Mouse (Mus musculus) ES-Bruce4 (cell line): ENCODE results near the gene Tmem108. TPM values are rescaled to one million over a fixed set of nuclear protein-coding genes. Genes with fewer than 3 reads are reported as not detected.

ENCODE experiments used
- H3K27ac ChIP-seq: 2 replicates; pipeline ENCODE4 v1.5.1; 2012; ENCODE audit warnings: low read length, inconsistent platforms; ENCODE audit not compliant: insufficient read depth
- H3K27me3 ChIP-seq: 2 replicates; pipeline ENCODE4 v1.6.1; 2012; ENCODE audit warnings: mild to moderate bottlenecking, low read length, inconsistent platforms; ENCODE audit not compliant: control insufficient read depth, poor library complexity, insufficient read depth, severe bottlenecking
- H3K36me3 ChIP-seq: 2 replicates; pipeline ENCODE4 v1.6.1; 2012; ENCODE audit warnings: inconsistent platforms, mild to moderate bottlenecking, low read length, moderate library complexity; ENCODE audit not compliant: control insufficient read depth, poor library complexity, insufficient read depth, severe bottlenecking
- H3K4me1 ChIP-seq: one replicate; pipeline ENCODE4 v1.8.1; 2011; ENCODE audit warnings: low read length; ENCODE audit not compliant: control insufficient read depth, insufficient read depth
- H3K4me3 ChIP-seq: 2 replicates; pipeline ENCODE4 v1.5.1; 2011; ENCODE audit warnings: low read depth, mild to moderate bottlenecking, low read length
- H3K9ac ChIP-seq: 2 replicates; pipeline ENCODE4 v1.6.1; 2012; ENCODE audit warnings: low read depth, mild to moderate bottlenecking, inconsistent platforms; ENCODE audit not compliant: poor library complexity, severe bottlenecking
- H3K9me3 ChIP-seq: replicated peaks from 2 replicates; pipeline ENCODE4 v1.6.1; 2012; ENCODE audit warnings: mild to moderate bottlenecking, low read length, inconsistent platforms; ENCODE audit not compliant: control insufficient read depth, poor library complexity, insufficient read depth, severe bottlenecking
- CTCF ChIP-seq: IDR thresholded peaks from one replicate; pipeline ENCODE4 v1.8.1; 2011; ENCODE audit warnings: low read depth, low read length
- EP300 ChIP-seq: IDR thresholded peaks from 2 replicates; pipeline ENCODE4 v1.6.1; 2011; ENCODE audit warnings: low read depth, low read length; ENCODE audit not compliant: insufficient read depth
- POLR2A ChIP-seq: IDR thresholded peaks from one replicate; pipeline ENCODE4 v1.8.1; 2011; ENCODE audit warnings: low read length; ENCODE audit not compliant: insufficient read depth
- polyA plus RNA-seq: library from polyadenylated mRNA; stranded (reverse); fragments of >200 nt; gene quantifications from 2 replicates; pipeline ENCODE4 v1.2.4, GENCODE M21; 2011; ENCODE audit warnings: low read depth; ENCODE audit not compliant: missing spikeins, insufficient read depth, insufficient read length

The Tmem108 gene
- polyA plus RNA-seq, 1 experiment = 2.1 TPM

DNA sequence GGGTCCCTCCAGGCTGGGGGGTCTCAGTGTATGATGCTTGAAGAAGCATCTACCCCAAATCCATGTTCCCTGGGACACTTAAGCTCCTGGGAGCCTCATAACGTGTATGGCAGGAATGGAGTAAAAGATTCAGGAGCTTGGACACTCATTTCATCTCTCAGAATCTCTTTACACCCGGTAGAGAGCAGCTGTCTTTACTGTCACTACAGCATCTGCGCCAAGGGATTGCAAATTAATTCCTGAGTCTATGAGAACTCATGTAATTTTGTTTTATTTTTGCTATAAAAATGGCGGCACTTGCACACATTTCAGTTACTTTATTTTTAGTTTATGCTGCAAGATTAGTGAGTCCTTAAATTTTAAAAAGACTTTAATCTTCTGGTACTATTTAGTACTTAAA is 22.6 kb downstream of the Tmem108 start:
- H3K9me3 ChIP-seq = peaks cover 3% of the 10 kb centered on the region; the same call in 1 of the 2 replicates
- H3K9ac ChIP-seq = no peak overlapping the region
- H3K4me3 ChIP-seq = no peak overlapping the region
- H3K4me1 ChIP-seq = no peaks in the 10 kb centered on the region
- H3K36me3 ChIP-seq = no peaks in the 10 kb centered on the region
- no peaks in the 10 kb centered on the region for H3K27me3 ChIP-seq
- H3K27ac ChIP-seq = no peak overlapping the region
- TF ChIP-seq CTCF (no peak), POLR2A (no peak), EP300 (no peak)

DNA sequence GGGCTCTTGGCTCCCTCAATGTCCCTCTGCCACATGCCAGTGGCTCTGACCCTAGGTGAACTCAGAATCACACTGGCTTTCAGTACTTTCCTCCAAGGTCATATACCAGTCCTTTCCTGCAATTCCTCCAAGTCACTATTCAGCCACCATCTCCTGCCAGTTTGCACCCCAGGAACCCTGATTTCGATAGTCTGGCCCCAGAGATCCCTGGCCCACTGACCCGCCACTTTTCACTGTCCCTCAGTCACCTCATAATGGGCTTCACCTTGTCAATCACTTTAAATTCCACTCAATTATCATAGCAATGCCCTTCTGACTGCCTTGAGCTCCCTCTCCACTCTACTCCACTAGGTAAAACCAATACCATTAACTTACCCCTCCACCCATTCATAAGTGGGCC is 31.9 kb downstream of the Tmem108 start:
- Histone ChIP-seq H3K9ac (no peak overlapping the region), H3K36me3 (no peaks in the 10 kb centered on the region), H3K4me3 (no peak overlapping the region), H3K9me3 (no peaks in the 10 kb centered on the region), H3K27ac (no peak overlapping the region), H3K4me1 (no peaks in the 10 kb centered on the region), H3K27me3 (no peaks in the 10 kb centered on the region)
- TF ChIP-seq CTCF (no peak), EP300 (no peak), POLR2A (no peak)

DNA sequence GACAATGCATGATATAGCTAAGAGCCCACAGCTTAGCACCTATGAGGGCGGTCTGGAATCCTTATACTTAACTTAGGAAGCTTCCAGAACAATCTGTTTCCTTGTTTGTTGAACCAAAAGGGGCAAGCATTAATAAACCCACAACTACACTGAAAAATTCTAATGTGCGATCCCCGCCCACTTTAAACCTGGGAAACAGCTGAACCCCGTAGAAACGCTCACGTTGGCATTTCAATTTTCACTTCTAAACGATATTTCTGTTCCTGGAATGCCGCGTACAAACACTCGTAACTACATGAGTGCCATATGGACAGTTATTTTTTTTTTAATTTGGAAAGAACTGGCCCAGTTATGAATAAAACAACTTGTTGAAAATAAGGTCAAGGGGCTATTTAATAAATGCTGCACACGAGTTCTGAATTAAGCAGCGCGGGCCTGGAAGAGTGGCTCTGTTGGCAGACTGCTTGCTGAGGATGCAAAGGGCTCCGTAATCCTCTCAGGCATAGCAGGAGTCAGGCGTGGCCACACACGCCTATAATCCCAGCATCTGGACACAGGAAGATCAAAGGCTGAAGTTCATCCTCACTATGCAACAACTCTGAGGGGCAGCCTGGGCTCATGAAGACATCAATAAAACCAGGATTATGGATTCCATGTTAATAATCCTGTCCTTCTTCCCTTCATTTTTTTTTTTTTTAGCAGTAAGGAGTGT is 34.7 kb downstream of the Tmem108 start:
- Histone ChIP-seq H3K36me3 (no peaks in the 10 kb centered on the region), H3K9ac (no peak overlapping the region), H3K4me3 (no peak overlapping the region), H3K27ac (no peak overlapping the region), H3K4me1 (no peaks in the 10 kb centered on the region), H3K27me3 (no peaks in the 10 kb centered on the region), H3K9me3 (no peaks in the 10 kb centered on the region)
- TF ChIP-seq POLR2A = no peak
- TF ChIP-seq CTCF = no peak
- TF ChIP-seq EP300 = no peak

DNA sequence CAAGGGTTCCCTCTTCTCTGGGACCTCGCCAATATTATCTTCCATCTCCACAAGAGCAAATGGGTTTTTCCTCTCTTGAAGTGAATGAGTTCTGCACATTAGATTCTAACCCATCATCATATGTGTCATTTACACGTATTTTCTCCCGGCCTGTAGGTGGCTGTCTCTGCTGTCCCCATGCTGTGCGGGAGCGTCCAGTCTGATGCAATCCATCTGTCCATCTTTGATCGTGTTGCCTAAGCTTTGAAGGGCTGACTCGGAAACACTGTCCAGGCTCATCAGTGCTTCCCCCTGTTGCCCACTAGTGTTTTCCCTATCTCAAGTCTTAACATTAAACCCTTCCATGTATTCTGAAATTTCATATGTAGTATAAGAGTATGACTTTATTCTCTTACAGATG is 36.1 kb downstream of the Tmem108 start:
- no peaks in the 10 kb centered on the region for H3K36me3 ChIP-seq
- H3K4me3 ChIP-seq = no peak overlapping the region
- no peak overlapping the region for H3K27ac ChIP-seq
- H3K27me3 ChIP-seq = no peaks in the 10 kb centered on the region
- no peaks in the 10 kb centered on the region for H3K4me1 ChIP-seq
- H3K9ac ChIP-seq = no peak overlapping the region
- H3K9me3 ChIP-seq = no peaks in the 10 kb centered on the region
- TF ChIP-seq CTCF = no peak
- no peak for TF ChIP-seq EP300
- TF ChIP-seq POLR2A = no peak

DNA sequence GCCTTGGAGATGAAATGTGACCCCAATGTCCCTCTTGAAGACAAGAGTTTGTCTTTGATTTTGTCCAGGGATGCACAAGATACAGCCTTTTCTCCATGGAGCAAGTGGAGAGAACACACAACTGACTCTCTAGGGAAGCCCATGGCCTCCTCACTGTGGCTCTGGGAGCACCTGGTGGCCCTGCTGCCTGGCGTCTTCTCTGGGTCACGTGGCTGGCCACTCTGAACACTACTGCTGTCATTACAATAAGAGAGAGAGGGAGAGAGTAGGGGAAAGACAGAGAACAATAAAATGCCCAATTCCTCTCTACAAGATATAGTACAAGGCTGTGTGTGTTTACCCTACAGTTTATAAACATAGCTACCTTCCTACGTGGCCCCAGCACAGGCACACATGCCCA is 40.2 kb downstream of the Tmem108 start:
- Histone ChIP-seq H3K27me3 (no peaks in the 10 kb centered on the region), H3K9me3 (no peaks in the 10 kb centered on the region), H3K36me3 (no peaks in the 10 kb centered on the region), H3K4me1 (no peaks in the 10 kb centered on the region), H3K4me3 (no peak overlapping the region), H3K9ac (no peak overlapping the region), H3K27ac (no peak overlapping the region)
- TF ChIP-seq EP300 = no peak
- no peak for TF ChIP-seq CTCF
- TF ChIP-seq POLR2A = no peak

DNA sequence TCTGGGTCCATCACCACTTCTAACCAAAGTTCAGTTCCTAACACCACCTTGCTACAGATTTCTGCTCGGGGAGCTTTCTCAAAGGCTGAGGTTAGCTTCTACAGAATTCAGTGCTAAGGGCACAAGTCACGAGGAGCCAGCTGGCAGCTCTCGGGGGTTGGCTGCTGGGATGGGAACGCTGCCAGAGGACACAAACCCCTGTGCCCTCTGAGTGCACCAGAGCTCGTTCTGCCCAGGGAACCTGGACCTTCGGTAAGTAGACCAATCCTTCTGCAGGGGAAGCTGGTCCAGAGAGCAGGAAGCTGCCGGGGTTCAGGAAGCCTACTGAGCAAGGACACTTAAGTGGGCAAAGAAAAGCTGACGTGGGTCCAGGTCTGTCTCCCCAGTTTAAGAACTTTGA is 40.6 kb downstream of the Tmem108 start:
- no peak for TF ChIP-seq CTCF
- no peak for TF ChIP-seq EP300
- no peak for TF ChIP-seq POLR2A
- no peaks in the 10 kb centered on the region for H3K4me1 ChIP-seq
- no peak overlapping the region for H3K9ac ChIP-seq
- no peaks in the 10 kb centered on the region for H3K27me3 ChIP-seq
- H3K36me3 ChIP-seq = no peaks in the 10 kb centered on the region
- H3K4me3 ChIP-seq = no peak overlapping the region
- H3K9me3 ChIP-seq = no peaks in the 10 kb centered on the region
- H3K27ac ChIP-seq = no peak overlapping the region
